Mouse (Mus musculus): ENCODE measurements around the gene Rarb.

Gene Rarb

GRCm38 (mm10) chr14:16525137-16525924 is 293.6 kb downstream of the Rarb start:
- DNase-seq, result no peak

GRCm38 (mm10) chr14:16522852-16523251 is 296.1 kb downstream of the Rarb start:
- DNase-seq, result no peak

GRCm38 (mm10) chr14:16519588-16520167 is 299.3 kb downstream of the Rarb start:
- DNase-seq, result no peak

- DNase-seq, result no peak
Observed at GRCm38 (mm10) chr14:16517958-16518357, 301.0 kb downstream of the Rarb start.

- no peak for DNase-seq
Observed at GRCm38 (mm10) chr14:16515731-16516130, 303.2 kb downstream of the Rarb start.

- DNase-seq, result no peak
Observed at GRCm38 (mm10) chr14:16510574-16510973, 308.4 kb downstream of the Rarb start.

- DNase-seq, result no peak
Observed at GRCm38 (mm10) chr14:16509825-16510224, 309.1 kb downstream of the Rarb start.

- no peak for DNase-seq
Observed at GRCm38 (mm10) chr14:16508760-16509159, 310.2 kb downstream of the Rarb start.

- DNase-seq, result no peak
Observed at GRCm38 (mm10) chr14:16497226-16497661, 321.7 kb downstream of the Rarb start.

- no peak for DNase-seq
Observed at GRCm38 (mm10) chr14:16483656-16484380, 335.1 kb downstream of the Rarb start.

GRCm38 (mm10) chr14:16480621-16481020 is 338.3 kb downstream of the Rarb start:
- DNase-seq, result no peak

GRCm38 (mm10) chr14:16479521-16479920 is 339.4 kb downstream of the Rarb start:
- no peak for DNase-seq

GRCm38 (mm10) chr14:16478606-16479323 is 340.2 kb downstream of the Rarb start:
- no peak for DNase-seq

- DNase-seq, result no peak
Observed at GRCm38 (mm10) chr14:16448269-16448987, 370.5 kb downstream of the Rarb start.

- no peak for DNase-seq
Observed at GRCm38 (mm10) chr14:16447587-16447986, 371.4 kb downstream of the Rarb start.

- DNase-seq, result no peak
Observed at GRCm38 (mm10) chr14:16444859-16445258, 374.1 kb downstream of the Rarb start.

GRCm38 (mm10) chr14:16439385-16440126 is 379.4 kb downstream of the Rarb start:
- no peak for DNase-seq

- DNase-seq, result no peak
Observed at GRCm38 (mm10) chr14:16437386-16437785, 381.6 kb downstream of the Rarb start.

- no peak for DNase-seq
Observed at GRCm38 (mm10) chr14:16434396-16435171, 384.4 kb downstream of the Rarb start.

GRCm38 (mm10) chr14:16433206-16433605 is 385.8 kb downstream of the Rarb start:
- DNase-seq, result no peak

GRCm38 (mm10) chr14:16432550-16432949 is 386.4 kb downstream of the Rarb start:
- DNase-seq, result no peak

All from thymus, adult 18-20 months (tissue).